Mouse (Mus musculus): Measurements from ENCODE around the gene Flnc. TPM values are rescaled to one million over a fixed set of nuclear protein-coding genes. Genes with fewer than 3 reads are reported as not detected.
"Not testable (repeated sequence)": the region's sequence is repeated elsewhere in the genome, so short reads cannot be mapped to it uniquely, and the experiment has no call there.

Flnc gene
- 11.3 and 12.2 TPM in 2 replicates for polyA plus RNA-seq (2015; fragmentation: Nextera tagmentation; extraction: Ambion mirVana)

- peak within 1 kb of the TSS; percentile 60 for H3K4me3 ChIP-seq
- under 1% methylated on average over 72 of the region's 77 CpGs for WGBS
- H3K27me3 ChIP-seq: peaks cover 36% of the 10 kb centered on the region
- H3K4me1 ChIP-seq: peaks cover 65% of the 10 kb centered on the region
- peak within 1 kb of the TSS; percentile 79 for H3K9ac ChIP-seq
- H3K9me3 ChIP-seq: no peaks in the 10 kb centered on the region
- H3K36me3 ChIP-seq: peaks cover 3% of the 10 kb centered on the region; the same call in 1 of the 2 replicates
- H3K4me2 ChIP-seq: peak within 1 kb of the TSS; percentile 86
- peak; percentile 45; the same call in 1 of the 2 replicates for ATAC-seq (ENCODE audit: insufficient number of reproducible peaks, insufficient read depth, low FRiP score, low TSS enrichment, low read depth)
- peak within 1 kb of the TSS; percentile 88 for H3K27ac ChIP-seq
Measured at GRCm38 (mm10) chr6:29433038-29433803, at the start of gene Flnc. Gene Flnc (plus strand): TSS chr6:29433256.

GRCm38 (mm10) chr6:29388052-29388518 is 45.0 kb upstream of the Flnc start, which contains the start of gene Opn1sw:
Gene Opn1sw (minus strand): TSS chr6:29388468.
- Histone ChIP-seq H3K27ac (peak within 1 kb of the TSS; percentile 66), H3K9ac (peak within 1 kb of the TSS; percentile 47; the same call in 1 of the 2 replicates)
- peak; percentile 56 for ATAC-seq (ENCODE audit: insufficient number of reproducible peaks, insufficient read depth, low FRiP score, low TSS enrichment, low read depth)

GRCm38 (mm10) chr6:29388606-29389080 is 44.4 kb upstream of the Flnc start:
- peak; percentile 91 for ATAC-seq (ENCODE audit: insufficient number of reproducible peaks, insufficient read depth, low FRiP score, low TSS enrichment, low read depth)
- Histone ChIP-seq H3K9me3 (no peaks in the 10 kb centered on the region), H3K36me3 (no peaks in the 10 kb centered on the region), H3K4me3 (peak overlapping the region; percentile 42), H3K27me3 (0 out of 2 replicates have a peak, but pooled peaks cover 4% of the 10 kb centered on the region), H3K9ac (peak overlapping the region; percentile 47; the same call in 1 of the 2 replicates), H3K4me1 (peaks cover 29% of the 10 kb centered on the region), H3K4me2 (peak overlapping the region; percentile 58), H3K27ac (peak overlapping the region; percentile 66)
- WGBS: 11% methylated on average over 11 of the region's 11 CpGs

More at GRCm38 (mm10) chr6:29388052-29388518, 45.0 kb upstream of the Flnc start, which contains the start of gene Opn1sw:
- WGBS: 3% methylated on average over 12 of the region's 12 CpGs
- peaks cover 29% of the 10 kb centered on the region for H3K4me1 ChIP-seq
- 0 out of 2 replicates have a peak, but pooled peaks cover 3% of the 10 kb centered on the region for H3K27me3 ChIP-seq
- H3K4me2 ChIP-seq: peak within 1 kb of the TSS; percentile 58
- peak within 1 kb of the TSS; percentile 42 for H3K4me3 ChIP-seq
- no peaks in the 10 kb centered on the region for H3K9me3 ChIP-seq
- no peaks in the 10 kb centered on the region for H3K36me3 ChIP-seq

- no peak for ATAC-seq (ENCODE audit: insufficient number of reproducible peaks, insufficient read depth, low FRiP score, low TSS enrichment, low read depth)
- 48% methylated on average over 9 of the region's 9 CpGs for WGBS
- H3K9me3 ChIP-seq: no peaks in the 10 kb centered on the region
- no peaks in the 10 kb centered on the region for H3K36me3 ChIP-seq
- peaks cover 29% of the 10 kb centered on the region for H3K4me1 ChIP-seq
- peaks cover 12% of the 10 kb centered on the region for H3K27me3 ChIP-seq
- no peak overlapping the region for H3K9ac ChIP-seq
- no peak overlapping the region for H3K27ac ChIP-seq
- no peak overlapping the region for H3K4me2 ChIP-seq
- H3K4me3 ChIP-seq: no peak overlapping the region
Measured at GRCm38 (mm10) chr6:29389425-29389824, 43.6 kb upstream of the Flnc start.

GRCm38 (mm10) chr6:29390500-29390899 is 42.6 kb upstream of the Flnc start:
- H3K36me3 ChIP-seq; H3K4me3 ChIP-seq; H3K9me3 ChIP-seq; ATAC-seq (ENCODE audit: insufficient number of reproducible peaks, insufficient read depth, low FRiP score, low TSS enrichment, low read depth); H3K4me2 ChIP-seq; H3K27ac ChIP-seq; H3K9ac ChIP-seq: not testable (repeated sequence)
- peaks cover 23% of the 10 kb centered on the region for H3K27me3 ChIP-seq
- H3K4me1 ChIP-seq: peaks cover 30% of the 10 kb centered on the region
- 94% methylated on average over 1 of the region's 1 CpGs for WGBS

- not testable (repeated sequence) for H3K27ac ChIP-seq; H3K9ac ChIP-seq; ATAC-seq (ENCODE audit: insufficient number of reproducible peaks, insufficient read depth, low FRiP score, low TSS enrichment, low read depth); H3K9me3 ChIP-seq; H3K36me3 ChIP-seq; H3K4me2 ChIP-seq; H3K4me3 ChIP-seq
- peaks cover 32% of the 10 kb centered on the region for H3K4me1 ChIP-seq
- WGBS: 73% methylated on average over 8 of the region's 8 CpGs
- H3K27me3 ChIP-seq: peaks cover 24% of the 10 kb centered on the region
Measured at GRCm38 (mm10) chr6:29391241-29391640, 41.8 kb upstream of the Flnc start.

GRCm38 (mm10) chr6:29391802-29392201 is 41.3 kb upstream of the Flnc start:
- WGBS: 61% methylated on average over 4 of the region's 4 CpGs
- no peak for ATAC-seq (ENCODE audit: insufficient number of reproducible peaks, insufficient read depth, low FRiP score, low TSS enrichment, low read depth)
- peaks cover 26% of the 10 kb centered on the region for H3K4me1 ChIP-seq

GRCm38 (mm10) chr6:29394286-29394685 is 38.8 kb upstream of the Flnc start:
- ATAC-seq (ENCODE audit: insufficient number of reproducible peaks, insufficient read depth, low FRiP score, low TSS enrichment, low read depth): no peak
- Histone ChIP-seq H3K36me3 (peaks cover 2% of the 10 kb centered on the region; the same call in 1 of the 2 replicates), H3K27ac (no peak overlapping the region), H3K4me3 (no peak overlapping the region), H3K4me2 (no peak overlapping the region), H3K9me3 (no peaks in the 10 kb centered on the region), H3K27me3 (peaks cover 24% of the 10 kb centered on the region), H3K9ac (no peak overlapping the region), H3K4me1 (peaks cover 16% of the 10 kb centered on the region)
- WGBS: 46% methylated on average over 1 of the region's 1 CpGs

More at GRCm38 (mm10) chr6:29391802-29392201, 41.3 kb upstream of the Flnc start:
- H3K4me2 ChIP-seq: no peak overlapping the region
- no peaks in the 10 kb centered on the region for H3K36me3 ChIP-seq
- no peaks in the 10 kb centered on the region for H3K9me3 ChIP-seq
- no peak overlapping the region for H3K27ac ChIP-seq
- H3K27me3 ChIP-seq: peaks cover 24% of the 10 kb centered on the region
- no peak overlapping the region for H3K9ac ChIP-seq
- H3K4me3 ChIP-seq: no peak overlapping the region

GRCm38 (mm10) chr6:29395910-29396713 is 36.9 kb upstream of the Flnc start, which contains the start of gene Ccdc136:
Gene Ccdc136 (plus strand): TSS chr6:29396309.
- peak within 1 kb of the TSS; percentile 78 for H3K9ac ChIP-seq
- H3K27ac ChIP-seq: peak within 1 kb of the TSS; percentile 73
- peak within 1 kb of the TSS; percentile 89 for H3K4me2 ChIP-seq
- H3K27me3 ChIP-seq: peaks cover 24% of the 10 kb centered on the region
- H3K4me1 ChIP-seq: peaks cover 16% of the 10 kb centered on the region
- H3K36me3 ChIP-seq: peaks cover 5% of the 10 kb centered on the region; the same call in 1 of the 2 replicates
- no peaks in the 10 kb centered on the region for H3K9me3 ChIP-seq
- H3K4me3 ChIP-seq: peak within 1 kb of the TSS; percentile 68
- peak; percentile 84 for ATAC-seq (ENCODE audit: insufficient number of reproducible peaks, insufficient read depth, low FRiP score, low TSS enrichment, low read depth)
- WGBS: 2% methylated on average over 45 of the region's 49 CpGs

GRCm38 (mm10) chr6:29396714-29397540 is 36.1 kb upstream of the Flnc start:
- peak overlapping the region; percentile 68 for H3K4me3 ChIP-seq
- peak overlapping the region; percentile 78 for H3K9ac ChIP-seq
- peak overlapping the region; percentile 73 for H3K27ac ChIP-seq
- 5% methylated on average over 24 of the region's 24 CpGs for WGBS
- H3K4me2 ChIP-seq: peak overlapping the region; percentile 89
- H3K36me3 ChIP-seq: peaks cover 8% of the 10 kb centered on the region; the same call in 1 of the 2 replicates
- peaks cover 23% of the 10 kb centered on the region for H3K27me3 ChIP-seq
- peak; percentile 61 for ATAC-seq (ENCODE audit: insufficient number of reproducible peaks, insufficient read depth, low FRiP score, low TSS enrichment, low read depth)
- peaks cover 16% of the 10 kb centered on the region for H3K4me1 ChIP-seq
- no peaks in the 10 kb centered on the region for H3K9me3 ChIP-seq
